Mouse (Mus musculus) forelimb bud, embryonic 11.5 days (tissue): Measurements from ENCODE around the gene Samhd1.

Experiments
- DNase-seq: peaks from one replicate; pipeline ENCODE4 v3.0.0-alpha.2; 2012; ENCODE audit warnings: low read depth, low spot score

The Samhd1 gene

GRCm38 (mm10) chr2:157072316-157072990, 62.6 kb downstream of the Samhd1 start:
- no peak for DNase-seq

GRCm38 (mm10) chr2:157071556-157071955, 63.5 kb downstream of the Samhd1 start:
- DNase-seq, result no peak

DNA sequence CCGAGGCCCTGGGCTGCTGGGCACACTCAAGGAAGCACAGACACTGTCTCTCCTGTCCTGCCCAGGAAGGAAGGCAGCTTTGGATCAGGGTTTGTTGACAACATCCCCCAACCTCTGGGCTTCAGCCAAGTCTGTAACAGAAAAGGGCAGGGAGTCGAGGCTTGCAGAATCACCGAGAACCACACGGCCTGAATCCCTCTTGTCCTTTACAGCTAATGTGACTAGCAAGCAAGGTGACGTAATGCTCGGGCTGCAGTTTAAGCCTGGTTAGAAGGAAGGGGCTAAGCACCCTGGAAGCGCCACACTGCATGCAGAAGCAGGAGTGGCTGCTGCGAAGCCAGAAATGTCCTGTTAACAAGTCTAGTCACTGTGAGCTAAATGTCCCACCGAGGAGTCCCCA, 64.7 kb downstream of the Samhd1 start:
- no peak for DNase-seq

- no peak for DNase-seq
These were observed 65.2 kb downstream of the Samhd1 start for GRCm38 (mm10) chr2:157069755-157070315.

GRCm38 (mm10) chr2:157069355-157069735, 65.7 kb downstream of the Samhd1 start:
- no peak for DNase-seq

- no peak for DNase-seq
These were observed 66.2 kb downstream of the Samhd1 start for GRCm38 (mm10) chr2:157068701-157069354.

DNA sequence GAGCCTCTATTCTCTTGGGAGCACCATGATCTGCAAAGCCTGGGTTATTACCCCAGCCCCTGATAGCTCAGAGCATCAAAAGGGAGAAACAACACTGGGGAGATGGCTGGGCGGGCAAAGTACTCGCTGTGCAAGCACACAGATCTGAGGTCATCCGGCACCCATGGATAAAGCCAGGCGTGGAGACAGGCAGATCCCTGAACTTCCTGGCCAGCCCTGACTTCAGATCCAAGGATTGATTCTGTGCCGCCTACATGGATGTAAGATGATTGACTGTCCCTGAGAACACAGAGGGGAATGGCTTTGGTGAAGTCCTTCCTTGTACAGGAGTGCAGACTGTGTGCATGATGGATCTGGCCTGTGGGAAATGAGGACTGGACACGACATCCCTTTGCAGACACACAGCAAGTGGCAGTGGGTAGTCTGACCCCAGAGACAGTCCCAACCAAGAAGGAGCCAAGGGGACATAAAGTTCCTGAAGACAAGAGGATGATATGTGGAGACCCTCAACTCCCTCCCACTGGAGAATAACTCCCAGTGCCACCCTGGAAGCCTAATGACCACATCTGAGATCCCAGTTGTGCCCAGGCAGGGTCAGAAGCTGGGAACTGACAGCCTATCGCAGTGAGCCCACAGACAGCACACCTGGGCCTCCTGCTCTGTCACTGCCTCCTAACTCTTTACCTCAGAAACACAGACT, 68.2 kb downstream of the Samhd1 start:
- DNase-seq, result no peak

GRCm38 (mm10) chr2:157065879-157066226, 69.2 kb downstream of the Samhd1 start:
- DNase-seq, result no peak

DNA sequence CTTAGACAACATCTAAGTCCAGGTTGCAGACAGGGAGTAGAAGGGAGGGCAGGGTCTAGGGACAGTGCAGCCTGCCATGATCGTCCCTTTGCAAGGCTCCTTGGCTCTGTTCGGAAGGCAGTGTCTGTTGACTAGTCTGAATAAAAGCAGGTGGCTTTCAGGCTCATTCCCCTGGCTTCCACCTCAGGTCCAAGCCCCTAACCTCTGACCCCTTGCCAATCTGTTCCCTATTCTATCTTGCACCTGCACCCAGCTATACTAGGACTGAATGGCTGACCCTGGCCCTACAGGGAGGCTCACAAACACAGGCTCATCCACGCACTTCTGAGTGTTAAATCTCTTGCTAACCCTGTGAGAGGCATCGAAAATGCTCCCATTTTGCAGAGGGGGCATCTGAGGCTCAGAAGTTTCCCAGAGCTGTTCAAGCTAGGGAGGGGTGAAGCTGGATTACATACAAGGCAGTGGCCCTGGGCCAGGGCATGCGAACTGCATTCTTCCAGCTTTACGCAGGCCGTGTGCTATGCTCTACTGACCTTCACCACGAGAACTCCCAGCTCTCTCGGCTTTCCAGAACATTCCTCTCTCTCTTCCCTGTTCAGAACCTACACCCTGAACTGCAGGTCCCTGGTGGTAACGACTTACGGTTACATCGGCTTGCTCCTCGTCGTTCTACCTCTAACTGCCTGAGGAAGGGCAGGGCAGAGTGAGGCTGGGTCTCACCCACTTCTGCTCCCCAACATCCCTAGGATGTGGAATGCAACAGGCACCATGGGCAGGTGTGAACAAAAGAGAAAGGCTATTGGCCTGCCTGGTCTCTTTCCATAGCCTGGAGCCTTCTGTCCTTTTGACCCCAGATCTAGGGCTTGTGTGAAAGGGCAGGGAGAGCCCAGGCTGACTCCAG, 69.8 kb downstream of the Samhd1 start:
- no peak for DNase-seq

GRCm38 (mm10) chr2:157064136-157064535, 70.9 kb downstream of the Samhd1 start:
- DNase-seq, result no peak

- no peak for DNase-seq
These were observed 71.8 kb downstream of the Samhd1 start for GRCm38 (mm10) chr2:157063241-157063700.

DNA sequence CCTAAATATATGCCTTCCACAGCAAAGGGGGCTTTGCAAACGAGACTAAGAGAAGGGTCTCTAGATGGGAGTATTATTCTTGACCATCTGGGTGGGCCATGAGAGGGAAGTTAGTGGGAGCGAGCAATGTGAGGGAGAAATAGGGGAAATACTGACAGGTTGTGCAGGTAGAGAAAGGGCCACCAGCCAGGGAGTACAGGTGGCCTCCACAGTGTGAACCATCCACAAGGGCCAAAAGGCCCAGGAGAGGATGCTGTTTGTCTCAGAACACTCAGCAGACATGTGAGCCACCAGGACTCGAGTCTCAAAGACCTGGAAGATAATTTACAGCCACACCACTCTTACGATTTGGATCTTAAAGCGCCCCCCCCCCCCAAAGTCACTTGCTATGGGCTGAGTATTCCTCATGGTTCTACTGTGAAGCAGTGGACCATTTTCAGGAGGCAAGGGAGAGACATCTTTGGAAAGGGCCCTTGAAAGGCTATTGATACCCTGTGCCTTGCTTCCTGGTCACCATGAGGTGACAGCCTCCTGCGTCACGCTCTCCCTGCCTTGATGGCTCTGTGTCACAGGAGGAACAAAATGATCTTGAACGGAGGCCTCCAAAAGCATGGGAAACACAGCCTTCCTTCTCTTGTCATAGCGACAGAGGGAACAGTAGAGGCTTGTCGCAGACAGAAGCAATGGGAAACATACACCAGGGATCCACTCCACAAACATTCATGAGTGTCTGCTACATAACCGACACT, 74.3 kb downstream of the Samhd1 start:
- no peak for DNase-seq

- no peak for DNase-seq
These were observed 75.0 kb downstream of the Samhd1 start for GRCm38 (mm10) chr2:157060037-157060436.

DNA sequence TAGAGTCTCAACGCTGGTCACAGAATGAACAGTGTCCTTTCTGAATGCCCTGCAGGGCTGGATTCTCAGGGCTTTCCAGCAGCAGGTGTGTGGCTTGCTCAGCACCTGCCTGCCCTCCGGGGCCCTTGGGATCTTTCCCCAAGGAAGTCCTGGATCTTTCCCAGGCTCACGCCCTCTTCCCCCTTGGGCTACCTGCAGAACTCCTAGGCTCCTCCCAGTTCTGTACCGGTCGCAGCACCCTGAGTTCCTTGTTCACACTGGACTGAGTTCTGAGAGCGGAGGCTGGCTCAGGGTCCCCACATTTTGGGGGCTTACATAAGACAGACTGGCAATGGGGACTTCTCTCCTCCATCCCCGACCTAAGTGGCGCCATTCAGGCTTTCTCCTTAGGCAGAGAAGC, 75.9 kb downstream of the Samhd1 start:
- no peak for DNase-seq

GRCm38 (mm10) chr2:157058342-157058998, 76.6 kb downstream of the Samhd1 start:
- peak; percentile 77 for DNase-seq

DNA sequence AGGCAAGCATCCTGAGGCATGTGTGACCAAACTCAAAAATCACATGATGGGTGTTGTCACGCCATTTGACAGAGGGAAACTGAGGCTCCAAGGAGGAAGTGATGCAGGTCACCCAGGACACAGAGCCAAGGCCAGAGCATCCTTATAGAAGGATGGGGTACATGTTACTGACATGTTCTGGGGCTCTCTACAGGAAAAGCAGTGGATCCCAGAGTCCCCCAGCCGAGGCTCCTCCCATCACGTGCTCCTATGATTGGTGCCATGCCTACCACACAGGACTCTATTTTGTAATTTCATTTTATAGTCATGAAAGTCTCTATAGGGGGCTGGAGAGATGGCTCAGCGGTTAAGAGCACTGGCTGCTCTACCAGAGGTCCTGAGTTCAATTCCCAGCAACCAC, 77.3 kb downstream of the Samhd1 start:
- DNase-seq, result no peak

- DNase-seq, result no peak
These were observed 77.9 kb downstream of the Samhd1 start for GRCm38 (mm10) chr2:157057186-157057585.

DNA sequence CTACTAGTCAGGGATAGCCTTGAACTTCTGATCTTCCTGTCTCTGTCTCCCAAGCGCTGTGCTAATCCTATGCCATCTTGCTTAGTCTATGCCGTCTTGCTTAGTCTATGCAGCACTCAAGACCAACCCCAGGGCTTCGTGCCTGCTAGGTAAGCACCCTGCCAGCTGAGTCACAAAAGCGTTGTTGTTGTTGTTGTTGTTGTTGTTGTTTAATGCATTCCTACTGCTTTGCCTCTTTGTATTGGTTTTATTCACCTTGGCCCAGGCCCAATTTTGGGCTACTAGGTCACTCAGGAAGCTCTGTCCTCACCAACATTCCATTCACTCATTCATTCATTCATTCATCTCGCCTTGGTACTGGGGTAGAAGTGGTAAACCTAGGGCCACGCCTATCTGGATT, 79.3 kb downstream of the Samhd1 start:
- DNase-seq, result no peak

DNA sequence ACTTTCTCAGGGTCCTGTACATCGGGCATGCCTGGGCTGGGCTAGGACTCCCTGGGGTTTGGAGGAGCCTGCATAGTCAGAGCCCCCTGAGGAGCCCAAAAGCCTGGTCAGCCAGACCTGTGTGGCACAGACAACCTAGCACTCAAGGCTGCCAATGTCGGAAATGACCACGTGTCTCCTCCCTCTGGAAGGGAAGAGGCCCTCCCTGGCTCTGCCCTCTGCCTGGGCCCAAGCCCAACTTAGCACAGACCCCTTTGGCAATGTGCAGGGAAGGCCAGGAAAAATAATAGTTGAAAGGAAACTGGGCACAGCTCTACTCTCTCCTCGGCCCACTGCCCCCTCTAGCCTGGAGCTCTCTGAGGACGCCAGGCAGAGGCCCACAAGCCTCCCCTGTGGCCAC, 80.2 kb downstream of the Samhd1 start:
- no peak for DNase-seq

DNA sequence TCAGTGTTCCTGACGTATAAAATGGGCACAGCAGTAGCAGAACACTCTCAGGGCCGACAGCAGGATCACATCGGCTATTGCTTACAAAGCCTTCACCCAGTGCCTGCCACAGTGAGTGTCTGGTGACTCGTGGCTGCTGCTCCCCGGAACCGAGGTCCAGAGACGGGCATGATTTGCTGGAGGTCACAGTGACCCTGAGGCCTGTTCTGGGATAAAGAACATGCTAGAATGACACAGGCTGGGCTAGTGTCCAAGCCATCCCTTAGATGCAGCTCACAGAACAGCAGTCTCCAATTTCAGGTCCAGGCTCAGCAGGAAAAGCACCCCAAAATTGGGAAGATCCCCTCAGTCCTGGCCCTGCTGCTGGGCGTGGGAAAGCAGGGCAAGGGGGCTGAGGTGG, 80.8 kb downstream of the Samhd1 start:
- DNase-seq, result no peak
